In the genomic region with DNA sequence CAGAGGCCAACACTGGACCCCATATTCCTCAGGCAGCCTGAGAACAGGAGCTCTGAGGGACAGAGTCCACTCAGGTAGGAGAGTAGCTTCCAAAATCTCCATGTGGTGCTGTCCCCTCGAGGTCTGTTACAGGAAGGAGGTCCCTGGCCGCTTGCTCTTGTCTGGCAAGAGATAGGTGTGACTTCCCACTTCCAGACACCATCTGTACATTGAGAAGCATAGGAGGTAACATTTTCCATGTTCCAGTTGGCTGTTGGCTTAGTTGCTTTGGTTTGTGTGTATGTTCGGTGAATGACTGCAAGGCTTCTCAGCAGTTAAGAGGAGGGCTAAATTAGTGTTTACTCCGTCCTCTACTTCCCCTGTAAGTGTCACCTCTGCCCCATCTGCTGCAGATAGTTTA, we compare ENCODE assay signal across 17 mouse cellular contexts.
"Had no signal": no experiment of that assay in that cellular context is flagged by ENCODE, and none has a peak within 500 bp of the region (broad histone marks: within the 10 kb centered on the region; RNA-seq: fewer than 3 reads in every experiment).

No protein-coding gene starts in this region.

- H3K4me2 ChIP-seq: lung, embryonic 15.5 days; midbrain, embryonic 11.5 days; midbrain, embryonic 13.5 days; midbrain, embryonic 15.5 days; neural tube, embryonic 12.5 days; stomach, embryonic 15.5 days had no signal

- H3K27me3 ChIP-seq: lung, embryonic 15.5 days; midbrain, embryonic 13.5 days; midbrain, embryonic 15.5 days; neural tube, embryonic 12.5 days; stomach, embryonic 15.5 days had no signal

- H3K4me1 ChIP-seq: megakaryocyte, embryonic 14.5 days; midbrain, embryonic 15.5 days; neural tube, embryonic 12.5 days had no signal

- ATAC-seq: lung, postnatal 0 days; midbrain, embryonic 13.5 days; midbrain, embryonic 15.5 days had no signal

- H3K27ac ChIP-seq: lung, embryonic 15.5 days; macrophage; midbrain, embryonic 13.5 days; midbrain, embryonic 15.5 days; neural tube, embryonic 12.5 days; stomach, embryonic 15.5 days; stomach, postnatal 0 days had no signal

- DNase-seq: lung, adult 2 months; lung, postnatal 14 days; lung, postnatal 36 days; right cerebral cortex, postnatal 14 days; thymus, adult 2 months; thymus, postnatal 25 days; thymus, postnatal 4 days had no signal

- H3K4me3 ChIP-seq: lung, embryonic 15.5 days; megakaryocyte, embryonic 14.5 days; midbrain, embryonic 13.5 days; midbrain, embryonic 15.5 days; neural tube, embryonic 12.5 days; stomach, embryonic 15.5 days had no signal

- H3K9ac ChIP-seq: lung, embryonic 15.5 days; midbrain, embryonic 13.5 days; midbrain, embryonic 15.5 days; neural tube, embryonic 12.5 days; stomach, embryonic 15.5 days had no signal
